Mouse (Mus musculus) hindbrain, embryonic 16.5 days (tissue): ENCODE data around the gene Sbno1. TPM values are rescaled to one million over a fixed set of nuclear protein-coding genes. Genes with fewer than 3 reads are reported as not detected.
A peak's percentile ranks its signal among the peaks of the same experiment; 100 is the strongest.

ENCODE experiments used
- ATAC-seq: fragments of 200-750 bp; cut with Nextera tagmentation; 2 replicates; pipeline ENCODE4 v1.8.0; 2017; ENCODE audit warnings: moderate TSS enrichment, moderate library complexity
- H3K27ac ChIP-seq: fragments of 300-500 bp; sonication (generic); 2 replicates; pipeline ENCODE4 v1.5.1; 2014; ENCODE audit warnings: low read depth, mild to moderate bottlenecking, control low read depth, low read length, moderate library complexity
- H3K27me3 ChIP-seq: fragments of 300-500 bp; sonication (generic); replicated peaks from 2 replicates; pipeline ENCODE4 v1.6.1; 2014; ENCODE audit warnings: low read length; ENCODE audit not compliant: control insufficient read depth, insufficient read depth
- H3K36me3 ChIP-seq: fragments of 300-500 bp; sonication (generic); 2 replicates; pipeline ENCODE4 v1.6.1; 2014; ENCODE audit warnings: mild to moderate bottlenecking, low read length, moderate library complexity, mixed read lengths; ENCODE audit not compliant: control insufficient read depth, insufficient read depth
- H3K4me1 ChIP-seq: fragments of 300-500 bp; sonication (generic); 2 replicates; pipeline ENCODE4 v1.6.1; 2014; ENCODE audit warnings: low read depth, low read length; ENCODE audit not compliant: control insufficient read depth, insufficient read depth
- H3K4me2 ChIP-seq: fragments of 300-500 bp; sonication (generic); 2 replicates; pipeline ENCODE4 v1.6.1; 2014; ENCODE audit warnings: mild to moderate bottlenecking, low read length, control low read depth, moderate library complexity
- H3K4me3 ChIP-seq: fragments of 300-500 bp; sonication (generic); 2 replicates; pipeline ENCODE4 v1.5.1; 2014; ENCODE audit warnings: mild to moderate bottlenecking, low read length, control low read depth, moderate library complexity
- H3K9ac ChIP-seq: fragments of 300-500 bp; sonication (generic); 2 replicates; pipeline ENCODE4 v1.6.1; 2014; ENCODE audit warnings: low read depth, mild to moderate bottlenecking, control low read depth, low read length, moderate library complexity
- H3K9me3 ChIP-seq: fragments of 300-500 bp; sonication (generic); 2 replicates; pipeline ENCODE4 v1.6.1; 2014; ENCODE audit warnings: mild to moderate bottlenecking, low read length, moderate library complexity; ENCODE audit not compliant: control insufficient read depth
- WGBS: fragments of 180-500 bp; shearing (Covaris S2); extraction: QIAGEN DNeasy Blood & Tissue Kit; methylation state at CpG from one replicate; pipeline ENCODE4 v1.1.7; 2014; 5-methylcytosine and 5-hydroxymethylcytosine counted together
- polyA plus RNA-seq: library from polyadenylated mRNA; unstranded; fragments of >200 nt; fragmentation: Nextera tagmentation; extraction: Ambion mirVana; gene quantifications from 2 replicates; pipeline ENCODE4 v1.2.1, GENCODE M21; 2015

The Sbno1 gene
- polyA plus RNA-seq, 1 experiment from 2014 or later, result 83.6 TPM

GRCm38 (mm10) chr5:124433048-124433447 is 7.2 kb upstream of the Sbno1 start:
- H3K4me2 ChIP-seq, result no peak overlapping the region
- H3K4me1 ChIP-seq, result no peaks in the 10 kb centered on the region
- H3K4me3 ChIP-seq, result no peak overlapping the region
- H3K36me3 ChIP-seq, result no peaks in the 10 kb centered on the region
- H3K27me3 ChIP-seq, result no peaks in the 10 kb centered on the region
- 72% methylated on average over 2 of the region's 2 CpGs for WGBS
- no peak overlapping the region for H3K27ac ChIP-seq
- H3K9me3 ChIP-seq, result no peaks in the 10 kb centered on the region
- no peak for ATAC-seq
- no peak overlapping the region for H3K9ac ChIP-seq

- no peak overlapping the region for H3K9ac ChIP-seq
Measured at GRCm38 (mm10) chr5:124432398-124433012, 6.7 kb upstream of the Sbno1 start.

GRCm38 (mm10) chr5:124426475-124427071 is 772 bp upstream of the Sbno1 start:
- Histone ChIP-seq H3K4me3 (peak overlapping the region; percentile 97; the same call in 1 of the 2 replicates), H3K4me2 (peak overlapping the region; percentile 61), H3K4me1 (peaks cover 14% of the 10 kb centered on the region), H3K27ac (peak overlapping the region; percentile 98), H3K9me3 (no peaks in the 10 kb centered on the region), H3K27me3 (no peaks in the 10 kb centered on the region), H3K36me3 (no peaks in the 10 kb centered on the region), H3K9ac (no peak overlapping the region)
- ATAC-seq, result peak; percentile 31; the same call in 1 of the 2 replicates
- 95% methylated on average over 10 of the region's 10 CpGs for WGBS

More at GRCm38 (mm10) chr5:124432398-124433012, 6.7 kb upstream of the Sbno1 start:
- Histone ChIP-seq H3K36me3 (no peaks in the 10 kb centered on the region), H3K9me3 (no peaks in the 10 kb centered on the region), H3K4me1 (no peaks in the 10 kb centered on the region), H3K4me3 (no peak overlapping the region), H3K27me3 (no peaks in the 10 kb centered on the region), H3K4me2 (no peak overlapping the region), H3K27ac (no peak overlapping the region)
- ATAC-seq, result peak; percentile 74; the same call in 1 of the 2 replicates

- Histone ChIP-seq H3K36me3 (no peaks in the 10 kb centered on the region), H3K9me3 (no peaks in the 10 kb centered on the region), H3K27me3 (no peaks in the 10 kb centered on the region), H3K9ac (peak overlapping the region; percentile 93), H3K27ac (peak overlapping the region; percentile 98), H3K4me1 (peaks cover 14% of the 10 kb centered on the region), H3K4me3 (peak overlapping the region; percentile 97), H3K4me2 (peak overlapping the region; percentile 66)
- WGBS, result under 1% methylated on average over 62 of the region's 63 CpGs
- ATAC-seq, result peak; percentile 77
Measured at GRCm38 (mm10) chr5:124424723-124425411, 934 bp downstream of the Sbno1 start.

GRCm38 (mm10) chr5:124424200-124424722 is 1.5 kb downstream of the Sbno1 start:
- H3K4me3 ChIP-seq, result peak overlapping the region; percentile 97
- no peak overlapping the region; the same call in 1 of the 2 replicates for H3K27ac ChIP-seq
- peak overlapping the region; percentile 66 for H3K4me2 ChIP-seq
- no peaks in the 10 kb centered on the region for H3K36me3 ChIP-seq
- H3K27me3 ChIP-seq, result no peaks in the 10 kb centered on the region
- ATAC-seq, result no peak
- peak overlapping the region; percentile 93 for H3K9ac ChIP-seq
- H3K4me1 ChIP-seq, result peaks cover 14% of the 10 kb centered on the region
- H3K9me3 ChIP-seq, result no peaks in the 10 kb centered on the region
- WGBS, result 4% methylated on average over 14 of the region's 14 CpGs

GRCm38 (mm10) chr5:124421786-124422185 is 4.0 kb downstream of the Sbno1 start:
- 94% methylated on average over 2 of the region's 2 CpGs for WGBS
- H3K9ac ChIP-seq, result no peak overlapping the region
- no peak overlapping the region for H3K4me3 ChIP-seq
- no peaks in the 10 kb centered on the region for H3K27me3 ChIP-seq
- ATAC-seq, result no peak
- H3K27ac ChIP-seq, result no peak overlapping the region
- H3K9me3 ChIP-seq, result no peaks in the 10 kb centered on the region
- H3K4me2 ChIP-seq, result no peak overlapping the region
- no peaks in the 10 kb centered on the region for H3K36me3 ChIP-seq
- peaks cover 14% of the 10 kb centered on the region for H3K4me1 ChIP-seq

- no peak for ATAC-seq
- H3K27ac ChIP-seq, result no peak overlapping the region
- H3K27me3 ChIP-seq, result no peaks in the 10 kb centered on the region
- WGBS, result 92% methylated on average over 2 of the region's 2 CpGs
- H3K4me2 ChIP-seq, result no peak overlapping the region
- no peaks in the 10 kb centered on the region for H3K9me3 ChIP-seq
- H3K4me3 ChIP-seq, result no peak overlapping the region
- H3K9ac ChIP-seq, result no peak overlapping the region
- no peaks in the 10 kb centered on the region for H3K36me3 ChIP-seq
- peaks cover 5% of the 10 kb centered on the region for H3K4me1 ChIP-seq
Measured at GRCm38 (mm10) chr5:124418903-124419302, 6.9 kb downstream of the Sbno1 start.

- Histone ChIP-seq H3K4me2 (no peak overlapping the region), H3K36me3 (peaks cover 27% of the 10 kb centered on the region)
- WGBS, result 93% methylated on average over 5 of the region's 5 CpGs
Measured at GRCm38 (mm10) chr5:124412163-124412562, 13.6 kb downstream of the Sbno1 start.

GRCm38 (mm10) chr5:124410808-124411207 is 15.0 kb downstream of the Sbno1 start:
- WGBS, result 79% methylated on average over 3 of the region's 3 CpGs
- Histone ChIP-seq H3K4me3 (no peak overlapping the region), H3K4me2 (no peak overlapping the region), H3K4me1 (no peaks in the 10 kb centered on the region), H3K36me3 (peaks cover 27% of the 10 kb centered on the region), H3K9me3 (no peaks in the 10 kb centered on the region), H3K9ac (no peak overlapping the region), H3K27me3 (no peaks in the 10 kb centered on the region), H3K27ac (no peak overlapping the region)
- ATAC-seq, result no peak

More at GRCm38 (mm10) chr5:124412163-124412562, 13.6 kb downstream of the Sbno1 start:
- Histone ChIP-seq H3K4me1 (no peaks in the 10 kb centered on the region), H3K9ac (no peak overlapping the region), H3K4me3 (no peak overlapping the region), H3K27ac (no peak overlapping the region), H3K27me3 (no peaks in the 10 kb centered on the region), H3K9me3 (no peaks in the 10 kb centered on the region)
- ATAC-seq, result no peak
